Mouse (Mus musculus) left cerebral cortex, postnatal 14 days (tissue): ENCODE results near the gene Cxadr. TPM values are rescaled to one million over a fixed set of nuclear protein-coding genes. Genes with fewer than 3 reads are reported as not detected.

Experiments used
- DNase-seq, 2 experiments: peaks; one replicate each; pipeline ENCODE4 v3.0.0; 2021 to 2022; ENCODE audit warnings: low spot score in 2 of 2, mixed read lengths in 1 of 2
- intact Hi-C: fragments of 180-260 bp; cut with DNase I; formaldehyde crosslinking; loops from one replicate; pipeline ENCODE4 v1.15.1; 2025
- long read RNA-seq, 2 experiments: library from polyadenylated mRNA; stranded (forward); transcript quantifications; one replicate each; pipeline ENCODE4 v2.0.0; 2021
- total RNA-seq, 2 experiments: library from RNA; stranded (reverse); gene quantifications; 2 replicates each; pipeline ENCODE4 v1.2.3; 2021

Cxadr gene
- total RNA-seq, result 10 to 100 TPM; 81.3 to 84.9 TPM
- long read RNA-seq, experiment 1, full-length matches to known transcripts, result 8 of 21 reads
- long read RNA-seq, experiment 1, partial matches to known transcripts, result 1 of 21 reads
- long read RNA-seq, experiment 1, other reads (novel, unspliced or antisense), result 12 of 21 reads
- long read RNA-seq, experiment 2, full-length matches to known transcripts, result 9 of 20 reads
- long read RNA-seq, experiment 2, partial matches to known transcripts, result 1 of 20 reads
- long read RNA-seq, experiment 2, other reads (novel, unspliced or antisense), result 10 of 20 reads

DNA sequence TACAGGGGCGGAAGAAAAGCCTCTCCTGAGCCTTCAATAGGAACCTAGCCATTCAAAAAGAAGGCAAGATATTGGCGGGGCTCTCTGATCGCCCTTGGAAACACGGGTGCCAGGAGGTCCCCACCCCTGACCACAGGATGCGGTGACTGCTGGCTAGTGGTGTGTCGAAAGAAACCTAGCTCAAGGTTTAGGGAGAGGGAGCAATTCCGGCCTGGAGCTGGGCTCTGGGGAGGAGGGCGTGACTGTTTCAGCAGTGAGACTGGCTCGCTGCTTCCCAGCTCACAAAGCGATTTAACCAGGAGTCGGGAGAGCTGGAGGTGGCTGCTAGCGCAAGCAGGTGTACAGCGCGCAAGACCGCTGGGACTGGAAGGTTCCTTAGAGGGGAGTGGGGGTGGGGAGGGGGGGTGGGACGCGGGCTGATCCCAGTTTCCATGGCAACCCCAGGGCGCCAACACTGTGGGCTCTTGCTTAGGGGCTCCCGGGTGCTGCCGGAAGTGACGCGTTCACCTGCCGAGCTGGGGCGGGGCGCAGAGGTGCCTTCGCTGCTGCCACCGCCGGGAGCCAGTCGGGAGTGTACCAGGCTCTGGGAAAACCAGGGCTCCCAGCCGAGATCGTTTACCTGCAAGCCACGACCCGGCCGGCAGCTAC, at the start of gene Cxadr:
Gene Cxadr (plus strand): TSS at position 307 of the 648 bp plus-strand sequence.
- peak; percentile 75 to 85 for DNase-seq
- intact Hi-C loops, result loop anchor here (5.0 kb wide), 2 partner anchors 64 to 104 kb away; no protein-coding TSS in a partner anchor

DNA sequence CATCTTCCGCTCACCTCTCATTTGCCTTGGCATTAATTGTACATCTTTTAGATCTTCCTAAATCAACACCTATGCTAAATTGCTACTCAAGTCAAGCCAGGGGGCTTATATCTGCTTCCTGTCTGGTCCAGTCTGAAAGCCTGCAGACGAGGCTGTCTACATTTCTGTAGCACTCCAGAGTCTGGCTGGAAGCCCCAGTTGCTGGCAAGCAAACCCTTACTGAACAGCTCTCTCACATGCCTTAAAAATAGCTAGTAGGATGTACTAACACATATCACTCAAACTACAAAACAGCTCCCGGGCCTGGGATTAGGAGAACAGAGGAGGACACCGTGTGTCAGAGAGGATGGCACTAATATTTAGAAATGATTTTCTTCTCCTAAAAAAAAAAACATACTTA, 42.3 kb upstream of the Cxadr start:
- intact Hi-C loops, result no loop called here
- DNase-seq, result peak; percentile 60 to 77

DNA sequence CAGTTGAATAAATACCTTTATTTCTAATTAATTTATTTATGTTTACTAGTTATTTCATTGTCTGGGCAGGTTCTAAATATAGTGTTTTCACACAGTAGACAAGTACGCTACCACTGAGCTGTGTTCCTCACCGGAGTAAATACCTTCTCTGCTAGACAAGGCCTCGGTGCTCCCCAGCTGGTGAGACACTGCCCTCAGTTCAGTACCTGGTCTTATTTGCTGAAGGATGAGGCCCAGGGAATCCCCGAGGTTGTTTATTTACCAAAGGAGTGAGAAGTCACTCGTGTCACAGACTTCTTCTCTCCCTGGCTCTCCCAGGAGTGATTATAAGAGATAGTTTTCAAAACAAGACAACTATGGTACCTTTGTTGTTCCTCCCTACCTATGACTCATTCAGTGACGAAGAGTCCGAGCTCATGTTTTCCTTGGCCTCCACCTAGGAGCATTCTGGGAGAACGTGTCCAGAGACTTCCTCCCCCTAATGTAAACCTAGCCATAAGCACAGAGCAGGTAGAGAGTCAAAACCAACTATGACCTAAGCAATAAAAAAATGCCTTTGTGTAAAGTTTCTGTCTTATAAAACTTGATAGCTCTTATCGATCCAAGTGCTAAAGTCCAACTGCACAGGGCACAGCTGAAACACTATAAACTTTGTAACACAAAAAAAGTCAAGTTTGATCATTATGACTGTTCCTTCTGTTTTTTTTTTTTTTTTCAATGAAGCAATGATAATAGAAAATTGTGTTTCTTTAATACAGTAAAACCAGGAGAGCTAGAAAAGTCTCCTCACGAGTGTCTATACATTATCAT, 41.0 kb upstream of the Cxadr start:
- no peak for DNase-seq
- intact Hi-C loops, result no loop called here

DNA sequence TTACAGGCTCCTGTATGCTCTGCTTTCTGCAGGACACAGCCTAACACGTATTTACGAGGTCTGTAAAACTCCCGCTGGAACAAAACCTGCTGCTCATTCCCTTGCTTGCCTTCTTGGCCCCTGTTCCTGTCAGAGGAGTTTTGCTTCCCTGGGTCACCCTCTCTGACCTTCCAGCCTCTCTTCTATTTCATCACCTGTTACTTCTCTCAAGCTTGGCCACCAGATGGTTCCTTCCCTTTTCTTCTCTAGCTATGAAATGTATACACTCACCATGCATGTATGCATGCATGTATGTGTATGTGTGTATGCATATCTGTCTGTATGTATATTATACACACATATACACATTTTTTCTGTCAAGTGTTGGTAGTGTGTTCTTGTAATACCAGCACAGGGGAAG, 39.8 kb upstream of the Cxadr start:
- DNase-seq, result no peak
- intact Hi-C loops, result no loop called here

DNA sequence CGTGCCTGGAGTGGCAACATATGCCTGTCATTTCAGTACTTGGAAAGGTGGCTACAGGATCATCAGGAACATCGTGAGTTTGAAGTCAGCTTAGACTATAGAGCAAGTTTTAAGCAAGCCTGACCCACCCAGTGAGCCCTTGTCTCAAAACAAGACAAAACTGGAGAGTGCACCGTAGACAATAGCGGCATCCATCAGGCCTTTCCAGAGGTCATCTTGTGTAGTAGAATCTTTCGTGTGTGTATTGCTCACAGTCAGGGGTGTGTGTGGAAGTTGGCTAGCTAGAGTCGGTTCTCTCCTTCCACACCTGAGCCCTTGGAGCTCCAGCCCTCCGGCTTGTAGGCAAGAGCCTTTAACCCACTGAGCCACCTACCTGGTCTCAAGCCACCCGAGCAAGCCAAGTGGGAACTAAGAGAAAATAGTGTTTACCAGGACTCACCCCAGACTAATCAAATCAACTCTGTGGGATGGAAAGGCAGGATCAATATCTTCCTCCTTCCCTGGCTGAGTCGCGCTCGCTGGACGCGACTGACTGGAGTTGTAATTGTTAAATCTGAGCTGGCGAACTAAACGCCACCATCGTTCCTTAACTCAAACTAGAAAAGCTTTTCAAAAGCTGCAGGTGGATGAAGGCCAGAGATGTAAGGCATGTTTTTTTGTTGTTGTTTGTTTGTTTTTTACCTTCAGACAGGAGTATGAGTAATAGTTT, 36.7 kb upstream of the Cxadr start:
- DNase-seq, result no peak
- intact Hi-C loops, result no loop called here

DNA sequence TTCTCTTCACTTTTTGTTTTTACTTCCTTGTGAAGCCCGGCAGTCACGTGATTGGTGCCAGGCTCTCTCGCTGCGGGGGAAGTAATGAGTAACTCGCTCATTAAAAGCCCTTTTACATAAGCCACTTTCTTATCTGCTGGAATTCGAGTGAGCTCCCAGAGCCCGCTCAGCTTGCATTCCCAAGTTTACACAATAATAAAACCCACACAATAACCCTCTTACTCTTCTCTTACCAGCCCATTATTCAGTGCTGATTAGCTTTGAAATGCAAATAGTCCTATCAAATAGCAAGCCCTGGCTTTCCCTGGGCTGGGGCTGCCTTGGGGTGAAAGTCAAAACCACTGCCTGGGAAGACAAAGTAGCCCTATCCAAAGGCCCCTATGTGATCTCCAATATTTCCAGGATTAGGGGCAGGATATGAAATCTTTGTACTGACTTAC, 36.1 kb upstream of the Cxadr start:
- DNase-seq, result peak; percentile 39 to 48
- intact Hi-C loops, result no loop called here

DNA sequence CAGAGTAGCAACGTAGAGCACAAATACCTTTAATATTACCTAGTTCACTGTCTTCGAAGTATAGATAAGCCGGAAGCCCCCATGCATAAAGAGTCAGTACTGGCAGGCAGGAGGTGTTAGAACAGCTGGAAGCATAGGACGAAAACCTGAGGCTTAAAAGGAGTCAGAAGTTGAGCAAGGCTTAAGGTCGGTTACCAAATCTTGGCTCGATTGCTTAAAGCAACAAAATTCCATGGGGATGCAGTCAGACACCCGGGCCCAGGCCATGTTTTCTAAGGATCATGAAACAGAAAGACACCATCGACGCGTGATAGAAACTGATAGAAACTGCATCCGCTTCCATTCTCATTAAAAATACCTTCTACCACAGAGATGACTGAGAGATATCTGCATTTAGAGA, 35.5 kb upstream of the Cxadr start:
- intact Hi-C loops, result no loop called here

DNA sequence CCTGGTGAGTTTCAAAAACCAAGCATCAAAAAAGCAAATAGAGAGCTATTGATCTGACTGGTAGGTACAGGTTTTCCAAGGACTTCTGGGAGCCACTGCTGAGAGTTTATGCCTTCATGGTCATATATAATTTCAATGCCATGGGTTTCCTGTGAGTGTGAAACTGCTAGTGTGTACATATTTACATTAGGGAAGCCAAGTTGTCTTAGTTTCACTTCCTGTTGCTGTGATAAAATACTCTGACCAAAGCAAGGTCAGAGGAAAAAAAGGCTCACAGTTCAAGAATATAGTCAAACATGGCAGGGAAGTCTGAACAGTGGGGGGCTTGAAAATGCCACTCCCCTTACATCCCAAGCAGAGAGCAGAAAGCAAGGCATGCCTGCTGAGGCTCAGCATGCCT, 33.8 kb upstream of the Cxadr start:
- intact Hi-C loops, result no loop called here

More for the DNA sequence above, 35.5 kb upstream of the Cxadr start:
- no peak for DNase-seq

DNA sequence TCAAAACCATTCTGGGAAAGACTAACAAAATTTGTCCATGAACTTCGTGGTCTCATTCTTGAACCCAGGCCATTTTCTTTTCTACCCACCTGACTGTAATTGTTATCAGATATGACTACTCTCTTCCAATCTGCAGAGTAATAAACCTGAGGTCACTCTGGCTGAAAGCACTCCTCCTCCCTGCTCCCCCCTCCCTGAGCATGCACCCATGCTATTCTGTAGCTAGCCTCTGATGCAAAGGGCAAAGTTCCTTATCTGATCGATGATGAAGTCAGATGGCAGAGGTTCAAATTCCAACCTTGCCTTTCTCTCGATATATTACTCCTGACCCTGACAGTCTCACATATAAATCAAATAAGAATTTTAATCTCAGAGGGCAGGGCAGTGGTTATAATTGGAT, 33.1 kb upstream of the Cxadr start:
- no peak for DNase-seq
- intact Hi-C loops, result no loop called here

More for the DNA sequence above, 33.8 kb upstream of the Cxadr start:
- no peak for DNase-seq

DNA sequence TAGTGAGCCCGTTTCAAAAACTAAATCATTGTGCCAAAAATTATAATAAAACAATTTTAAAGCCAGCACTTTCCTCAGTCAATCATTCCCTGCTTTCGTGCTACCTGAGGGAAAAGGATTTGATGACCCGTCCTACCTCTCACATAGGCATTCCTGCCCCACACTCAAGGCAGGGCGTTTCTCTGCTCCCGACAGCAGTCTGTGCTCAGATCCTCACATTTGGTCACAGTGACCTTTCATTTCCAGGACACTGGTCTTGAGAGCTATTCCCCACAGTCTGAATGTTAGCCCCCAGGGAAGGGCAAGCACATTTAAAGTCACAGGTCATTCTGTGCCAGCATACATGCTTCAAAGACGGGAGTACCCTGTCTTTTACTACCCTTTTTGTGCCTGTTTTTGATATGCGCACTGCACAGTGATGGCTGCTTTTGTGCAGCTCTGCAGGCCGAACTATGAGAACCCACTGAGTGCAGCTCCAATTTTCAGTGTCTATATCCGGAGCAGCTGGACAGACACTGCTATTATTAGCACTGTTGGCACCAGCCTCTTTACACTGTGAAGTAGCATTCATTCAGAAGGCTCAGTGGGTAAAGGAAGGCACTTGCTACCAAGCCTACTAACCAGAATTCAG, 26.3 kb upstream of the Cxadr start:
- peak; percentile 33 to 55 for DNase-seq

DNA sequence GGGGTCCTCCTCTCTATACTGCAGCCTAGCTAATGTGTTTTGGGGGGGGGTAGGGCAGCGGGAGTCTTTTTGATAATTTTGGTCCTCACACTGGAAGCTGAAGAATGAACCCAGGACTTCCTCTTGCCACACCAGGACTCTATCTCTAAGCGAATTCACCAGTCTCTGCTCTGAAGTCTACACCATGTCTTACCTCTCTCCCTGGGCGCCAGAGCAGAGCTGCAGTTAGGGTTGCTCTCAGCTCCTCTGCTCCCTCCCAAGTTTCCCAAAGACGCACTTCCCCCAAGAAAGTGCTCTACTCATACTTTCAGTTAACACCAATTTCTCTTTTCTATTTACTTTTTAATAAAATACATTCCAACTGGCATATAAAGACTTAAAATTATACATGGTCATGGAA, 23.7 kb upstream of the Cxadr start:
- no peak for DNase-seq
- intact Hi-C loops, result no loop called here

More for the DNA sequence above, 26.3 kb upstream of the Cxadr start:
- intact Hi-C loops, result no loop called here

DNA sequence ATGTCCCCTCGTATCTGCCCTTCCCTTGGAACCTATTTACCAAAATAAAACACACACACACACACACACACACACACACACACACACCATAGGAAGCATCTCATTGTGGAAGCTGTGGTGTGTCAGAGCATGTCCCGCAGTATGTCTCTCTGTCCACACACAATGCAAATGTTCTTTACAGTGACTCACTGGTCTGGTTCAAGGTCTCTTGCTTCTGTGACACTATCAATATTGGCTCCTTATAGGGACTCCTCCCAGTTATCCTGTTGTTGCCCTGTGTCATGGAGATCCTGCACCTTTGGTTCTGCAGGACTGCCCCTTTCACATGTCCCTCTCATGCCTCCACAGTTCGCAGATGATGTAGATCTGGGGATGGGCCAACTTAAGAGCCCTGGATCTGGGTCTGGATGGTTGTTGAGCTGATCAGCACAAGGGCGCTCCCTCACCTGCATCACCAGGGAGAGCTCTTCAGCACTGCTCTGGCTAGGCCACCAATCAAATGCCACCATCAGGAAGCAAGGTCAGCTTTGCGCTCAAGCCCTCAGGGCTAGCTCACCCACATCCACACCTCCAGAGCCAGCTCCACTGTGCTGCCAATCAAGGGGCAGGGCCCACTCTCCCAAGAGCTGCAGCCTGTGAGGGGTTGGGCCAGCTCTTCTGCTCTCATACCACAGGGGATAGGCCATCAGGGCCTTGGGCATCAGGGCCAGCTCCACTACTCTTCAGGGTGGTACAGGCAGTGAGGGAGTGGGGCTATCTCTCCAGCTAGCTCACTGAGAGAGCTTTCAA, 21.0 kb upstream of the Cxadr start:
- DNase-seq, result no peak
- intact Hi-C loops, result no loop called here

DNA sequence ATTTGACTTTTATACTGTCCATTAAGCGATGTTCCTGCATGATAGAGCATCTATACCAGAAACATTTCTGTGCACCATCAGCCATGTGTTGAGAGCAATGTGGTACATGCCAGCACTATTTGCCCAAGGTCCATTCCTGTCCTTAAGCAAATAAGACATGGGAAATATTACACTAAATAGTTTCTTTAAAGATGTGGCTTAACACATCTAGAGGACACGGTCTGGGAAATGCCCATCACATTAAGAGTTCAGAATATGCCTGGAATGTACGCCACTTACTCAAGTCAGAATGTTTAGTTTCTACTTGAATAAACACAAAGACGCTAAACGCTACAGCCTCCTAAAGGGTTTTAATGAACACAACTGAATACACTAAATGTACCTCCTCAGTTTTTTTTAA, 18.1 kb upstream of the Cxadr start:
- intact Hi-C loops, result no loop called here
- no peak for DNase-seq

DNA sequence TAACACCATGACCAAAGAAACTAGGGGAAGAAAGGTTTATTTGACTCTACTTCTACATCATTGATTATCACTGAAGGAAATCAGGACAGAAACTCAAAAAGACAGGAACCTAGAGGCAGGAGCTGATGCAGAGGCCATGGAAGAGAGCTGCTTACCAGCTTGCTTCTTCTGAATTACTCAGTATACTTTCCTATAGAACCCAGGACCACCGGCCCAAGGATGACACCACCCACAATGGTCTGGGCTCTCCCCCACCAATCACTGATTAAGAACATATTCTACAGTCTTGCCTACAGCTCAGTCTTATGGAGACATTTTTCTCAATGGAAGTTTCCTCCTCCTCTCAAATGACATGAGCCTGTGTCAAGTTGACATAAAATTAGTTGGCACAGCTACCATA, 7.2 kb upstream of the Cxadr start:
- no peak for DNase-seq
- intact Hi-C loops, result no loop called here

DNA sequence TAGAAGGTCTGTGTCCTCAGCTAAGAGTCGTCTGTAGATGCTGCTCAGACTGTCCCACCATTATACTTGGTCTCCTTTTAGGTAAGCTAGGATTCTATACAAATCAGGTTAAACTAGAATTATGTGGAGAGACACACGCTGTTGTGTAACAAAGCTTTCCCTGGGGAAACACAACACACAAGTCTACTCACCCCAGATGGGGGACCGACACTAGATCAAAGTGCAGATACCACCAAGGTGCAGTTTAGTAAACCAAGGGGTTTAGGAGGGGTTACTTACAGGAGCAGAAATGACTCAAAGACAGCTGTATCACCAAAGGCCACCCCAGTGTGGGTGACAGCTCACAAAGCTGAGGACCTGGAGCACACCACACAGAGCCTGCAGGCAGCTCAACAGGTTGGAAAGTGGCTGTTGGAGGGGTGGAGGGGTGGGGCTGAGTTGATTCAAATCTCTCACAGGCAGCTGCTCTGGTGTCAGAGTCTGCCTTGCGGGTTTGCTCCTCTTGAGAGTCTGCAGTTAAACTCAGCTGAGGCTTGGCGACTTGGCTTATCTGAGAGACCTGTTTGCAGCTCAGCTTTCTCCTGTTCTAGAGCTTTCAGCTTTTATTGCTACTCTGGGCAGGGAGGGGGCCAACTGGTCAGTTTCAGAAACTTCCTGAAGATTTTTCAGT, 6.5 kb upstream of the Cxadr start:
- DNase-seq, result no peak
- intact Hi-C loops, result no loop called here

DNA sequence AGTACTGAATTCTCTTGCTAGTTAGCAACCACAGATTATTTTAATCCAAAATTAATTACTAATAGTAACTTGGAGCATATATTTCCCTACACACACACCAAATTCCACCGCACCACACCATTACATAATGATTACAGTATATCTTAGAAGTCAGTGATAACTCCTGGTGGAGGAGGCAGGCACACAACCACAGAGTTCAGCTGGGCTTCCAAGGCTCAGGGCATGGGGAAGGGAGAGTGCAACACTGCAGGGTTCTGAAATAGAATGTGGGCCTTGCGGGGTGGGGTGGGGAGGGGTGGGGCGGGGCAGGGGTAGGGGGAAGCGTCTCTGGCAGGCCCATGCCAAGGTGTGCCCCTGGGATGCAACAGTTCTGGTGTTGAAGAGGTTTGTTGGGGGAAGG, 5.7 kb upstream of the Cxadr start:
- intact Hi-C loops, result no loop called here
- DNase-seq, result no peak

DNA sequence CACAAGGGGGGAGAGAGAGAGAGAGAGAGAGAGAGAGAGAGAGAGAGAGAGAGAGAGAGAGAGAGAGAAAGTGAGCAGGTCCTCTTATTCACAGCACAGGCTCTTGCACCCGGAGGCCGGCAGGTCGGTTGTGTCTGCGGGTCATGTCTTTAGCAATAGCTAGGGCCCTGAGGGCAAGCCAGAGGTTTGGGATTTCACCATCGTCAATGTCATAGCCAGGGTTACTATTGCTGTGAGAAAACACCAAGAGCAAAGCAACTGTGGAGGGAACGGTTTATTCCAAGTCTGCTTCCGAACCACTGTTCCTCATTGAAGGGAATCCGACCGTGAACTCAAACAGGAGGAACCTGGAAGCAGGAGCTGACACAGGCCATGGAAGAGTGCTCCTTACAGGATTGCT, 5.2 kb upstream of the Cxadr start:
- intact Hi-C loops, result no loop called here
- DNase-seq, result no peak
